Mouse (Mus musculus) liver, embryonic 16.5 days (tissue): ENCODE measurements around the gene Myo1d. TPM values are rescaled to one million over a fixed set of nuclear protein-coding genes. Genes with fewer than 3 reads are reported as not detected.

ENCODE experiments used
- ATAC-seq: fragments of 200-750 bp; cut with Nextera tagmentation; 2 replicates; pipeline ENCODE4 v1.8.0; 2017; ENCODE audit warnings: low read depth, mild to moderate bottlenecking, moderate number of reproducible peaks, moderate library complexity
- H3K27ac ChIP-seq: fragments of 300-500 bp; sonication (generic); 2 replicates; pipeline ENCODE4 v1.5.1; 2014; ENCODE audit warnings: mild to moderate bottlenecking, low read length
- H3K27me3 ChIP-seq: fragments of 300-500 bp; sonication (generic); 2 replicates; pipeline ENCODE4 v1.6.1; 2014; ENCODE audit warnings: low read depth, low read length, mixed read lengths; ENCODE audit not compliant: control insufficient read depth, insufficient read depth
- H3K36me3 ChIP-seq: fragments of 300-500 bp; sonication (generic); 2 replicates; pipeline ENCODE4 v1.6.1; 2014; ENCODE audit warnings: mild to moderate bottlenecking; ENCODE audit not compliant: control insufficient read depth, insufficient read depth
- H3K4me1 ChIP-seq: fragments of 300-500 bp; sonication (generic); 2 replicates; pipeline ENCODE4 v1.6.1; 2014; ENCODE audit warnings: low read depth, low read length, mixed read lengths; ENCODE audit not compliant: control insufficient read depth
- H3K4me2 ChIP-seq: fragments of 300-500 bp; sonication (generic); 2 replicates; pipeline ENCODE4 v1.6.1; 2014; ENCODE audit warnings: low read depth, low read length, mixed read lengths
- H3K4me3 ChIP-seq: fragments of 300-500 bp; sonication (generic); 2 replicates; pipeline ENCODE4 v1.5.1; 2014; ENCODE audit warnings: low read depth, mild to moderate bottlenecking, low read length
- H3K9ac ChIP-seq: fragments of 300-500 bp; sonication (generic); 2 replicates; pipeline ENCODE4 v1.6.1; 2014; ENCODE audit warnings: low read depth, low read length
- H3K9me3 ChIP-seq: fragments of 300-500 bp; sonication (generic); replicated peaks from 2 replicates; pipeline ENCODE4 v1.6.1; 2016; ENCODE audit warnings: low read length; ENCODE audit not compliant: control insufficient read depth
- WGBS: fragments of 180-500 bp; shearing (Covaris S2); extraction: QIAGEN DNeasy Blood & Tissue Kit; methylation state at CpG from one replicate; pipeline ENCODE4 v1.1.7; 2014; ENCODE audit not compliant: insufficient replicate concordance; 5-methylcytosine and 5-hydroxymethylcytosine counted together
- polyA plus RNA-seq: library from polyadenylated mRNA; unstranded; fragments of >200 nt; fragmentation: Nextera tagmentation; extraction: Ambion mirVana; gene quantifications from 2 replicates; pipeline ENCODE4 v1.2.1, GENCODE M21; 2015

Myo1d gene
- polyA plus RNA-seq, 1 experiment from 2014 or later, result 12.3 TPM

GRCm38 (mm10) chr11:80507791-80508190 lies 272.0 kb downstream of the Myo1d start:
- Histone ChIP-seq H3K4me2 (no peak overlapping the region), H3K27ac (0 out of 2 replicates have a peak overlapping the region, but pooled peaks have one; percentile 20)

GRCm38 (mm10) chr11:80506483-80506882 lies 273.3 kb downstream of the Myo1d start:
- H3K9me3 ChIP-seq, result no peaks in the 10 kb centered on the region
- H3K9ac ChIP-seq, result no peak overlapping the region
- H3K4me1 ChIP-seq, result no peaks in the 10 kb centered on the region; the same call in 1 of the 2 replicates
- no peak overlapping the region for H3K4me2 ChIP-seq
- no peak overlapping the region for H3K4me3 ChIP-seq
- no peak overlapping the region for H3K27ac ChIP-seq
- H3K36me3 ChIP-seq, result no peaks in the 10 kb centered on the region
- ATAC-seq, result no peak
- H3K27me3 ChIP-seq, result no peaks in the 10 kb centered on the region

More at GRCm38 (mm10) chr11:80507791-80508190, 272.0 kb downstream of the Myo1d start:
- Histone ChIP-seq H3K4me3 (no peak overlapping the region), H3K36me3 (no peaks in the 10 kb centered on the region), H3K4me1 (no peaks in the 10 kb centered on the region; the same call in 1 of the 2 replicates), H3K9ac (no peak overlapping the region), H3K9me3 (no peaks in the 10 kb centered on the region), H3K27me3 (no peaks in the 10 kb centered on the region)
- 62% methylated on average over 6 of the region's 6 CpGs for WGBS
- no peak for ATAC-seq

DNA sequence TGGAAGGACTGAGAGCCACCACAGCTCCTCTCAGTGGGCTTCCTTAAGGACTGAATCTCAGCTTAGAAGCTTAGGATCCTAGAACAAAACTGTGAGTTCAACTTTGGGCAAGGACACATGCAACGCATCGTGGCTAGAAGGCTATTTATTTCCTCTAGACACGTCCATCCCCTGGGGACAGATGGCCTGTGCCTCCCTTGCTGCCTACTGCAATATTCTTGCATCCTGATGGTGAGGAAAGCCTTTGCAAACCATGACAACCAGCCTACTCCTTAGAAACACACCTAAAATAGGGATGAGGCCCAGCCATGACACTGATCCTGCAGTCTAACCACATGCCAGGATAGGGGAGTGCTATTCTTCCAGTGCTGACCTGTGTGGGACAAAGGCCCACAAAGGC lies 274.2 kb downstream of the Myo1d start:
- no peaks in the 10 kb centered on the region; the same call in 1 of the 2 replicates for H3K4me1 ChIP-seq
- H3K27me3 ChIP-seq, result no peaks in the 10 kb centered on the region
- H3K4me2 ChIP-seq, result no peak overlapping the region
- no peaks in the 10 kb centered on the region for H3K9me3 ChIP-seq
- H3K36me3 ChIP-seq, result no peaks in the 10 kb centered on the region
- no peak overlapping the region for H3K27ac ChIP-seq
- no peak overlapping the region for H3K4me3 ChIP-seq
- no peak overlapping the region for H3K9ac ChIP-seq
- 59% methylated on average over 3 of the region's 3 CpGs for WGBS
- ATAC-seq, result no peak

GRCm38 (mm10) chr11:80504519-80505385 lies 275.1 kb downstream of the Myo1d start:
- ATAC-seq, result peak; percentile 21; the same call in 1 of the 2 replicates
- 21% methylated on average over 6 of the region's 6 CpGs for WGBS

DNA sequence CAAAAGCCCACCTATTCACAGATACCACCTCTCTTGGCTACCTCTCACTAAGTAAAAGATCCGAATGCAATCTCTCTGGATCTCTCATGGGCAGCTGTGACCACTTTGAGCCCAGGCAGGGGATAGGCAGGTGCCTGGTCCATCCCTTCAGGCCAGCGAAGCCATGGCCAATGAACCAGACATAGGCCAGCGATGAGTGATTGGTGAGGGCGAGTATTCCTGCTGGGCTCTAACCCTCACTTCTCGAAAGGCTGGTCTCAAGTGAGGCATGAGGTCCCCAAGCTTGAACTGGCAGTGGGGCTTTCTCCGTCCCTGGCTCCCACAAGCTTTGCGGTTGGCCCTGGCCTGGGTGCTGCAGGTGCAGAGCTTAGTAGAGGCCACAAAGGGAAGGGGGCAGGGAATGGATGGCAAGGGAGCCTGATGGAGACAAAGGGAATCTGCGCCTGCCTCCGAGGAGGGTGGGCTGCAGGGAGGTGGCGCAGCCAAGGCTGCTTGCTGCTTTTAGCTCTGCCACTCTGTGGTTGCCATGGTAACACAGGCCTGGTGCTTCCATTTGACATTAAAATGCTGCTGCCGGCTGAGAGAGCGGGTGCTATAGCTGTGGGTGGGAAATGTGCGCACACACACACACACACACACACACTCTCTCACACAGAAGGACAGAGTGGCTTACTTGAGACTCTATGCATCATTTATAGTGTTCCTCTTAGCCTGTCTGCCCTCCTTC lies 275.9 kb downstream of the Myo1d start:
- ATAC-seq, result no peak
- Histone ChIP-seq H3K36me3 (no peaks in the 10 kb centered on the region), H3K27ac (no peak overlapping the region), H3K4me2 (no peak overlapping the region), H3K4me1 (no peaks in the 10 kb centered on the region; the same call in none of the 2 replicates), H3K9me3 (no peaks in the 10 kb centered on the region), H3K27me3 (no peaks in the 10 kb centered on the region), H3K9ac (no peak overlapping the region), H3K4me3 (no peak overlapping the region)
- 52% methylated on average over 13 of the region's 13 CpGs for WGBS

More at GRCm38 (mm10) chr11:80504519-80505385, 275.1 kb downstream of the Myo1d start:
- no peaks in the 10 kb centered on the region; the same call in 1 of the 2 replicates for H3K4me1 ChIP-seq
- H3K27me3 ChIP-seq, result no peaks in the 10 kb centered on the region
- no peaks in the 10 kb centered on the region for H3K9me3 ChIP-seq
- no peak overlapping the region for H3K9ac ChIP-seq
- no peak overlapping the region; the same call in 1 of the 2 replicates for H3K27ac ChIP-seq
- no peak overlapping the region for H3K4me2 ChIP-seq
- H3K4me3 ChIP-seq, result no peak overlapping the region
- no peaks in the 10 kb centered on the region for H3K36me3 ChIP-seq

- WGBS, result 73% methylated on average over 6 of the region's 6 CpGs
- no peak overlapping the region for H3K4me2 ChIP-seq
- H3K4me1 ChIP-seq, result no peaks in the 10 kb centered on the region; the same call in none of the 2 replicates
- no peaks in the 10 kb centered on the region for H3K27me3 ChIP-seq
- no peak overlapping the region for H3K27ac ChIP-seq
- H3K9ac ChIP-seq, result no peak overlapping the region
- H3K36me3 ChIP-seq, result no peaks in the 10 kb centered on the region
- no peaks in the 10 kb centered on the region for H3K9me3 ChIP-seq
- ATAC-seq, result no peak
- H3K4me3 ChIP-seq, result no peak overlapping the region
These were observed 276.5 kb downstream of the Myo1d start for GRCm38 (mm10) chr11:80503281-80503680.

GRCm38 (mm10) chr11:80499550-80499952 lies 280.3 kb downstream of the Myo1d start:
- Histone ChIP-seq H3K36me3 (no peaks in the 10 kb centered on the region), H3K4me3 (no peak overlapping the region), H3K4me2 (no peak overlapping the region), H3K27me3 (no peaks in the 10 kb centered on the region), H3K27ac (no peak overlapping the region), H3K4me1 (no peaks in the 10 kb centered on the region; the same call in 1 of the 2 replicates), H3K9me3 (no peaks in the 10 kb centered on the region), H3K9ac (no peak overlapping the region)
- 57% methylated on average over 4 of the region's 4 CpGs for WGBS
- ATAC-seq, result no peak

GRCm38 (mm10) chr11:80498328-80499070 lies 281.3 kb downstream of the Myo1d start:
- Histone ChIP-seq H3K4me1 (no peaks in the 10 kb centered on the region; the same call in 1 of the 2 replicates), H3K4me3 (no peak overlapping the region), H3K9ac (no peak overlapping the region), H3K4me2 (no peak overlapping the region), H3K27me3 (no peaks in the 10 kb centered on the region), H3K27ac (no peak overlapping the region), H3K9me3 (no peaks in the 10 kb centered on the region), H3K36me3 (no peaks in the 10 kb centered on the region)
- ATAC-seq, result no peak
- 65% methylated on average over 11 of the region's 11 CpGs for WGBS
